Mouse (Mus musculus): Measurements from ENCODE around the gene Gprc5d. TPM values are rescaled to one million over a fixed set of nuclear protein-coding genes. Genes with fewer than 3 reads are reported as not detected.

Gprc5d gene
- total and polyA plus RNA-seq, 2 experiments from 2014 or later: not detected

DNA sequence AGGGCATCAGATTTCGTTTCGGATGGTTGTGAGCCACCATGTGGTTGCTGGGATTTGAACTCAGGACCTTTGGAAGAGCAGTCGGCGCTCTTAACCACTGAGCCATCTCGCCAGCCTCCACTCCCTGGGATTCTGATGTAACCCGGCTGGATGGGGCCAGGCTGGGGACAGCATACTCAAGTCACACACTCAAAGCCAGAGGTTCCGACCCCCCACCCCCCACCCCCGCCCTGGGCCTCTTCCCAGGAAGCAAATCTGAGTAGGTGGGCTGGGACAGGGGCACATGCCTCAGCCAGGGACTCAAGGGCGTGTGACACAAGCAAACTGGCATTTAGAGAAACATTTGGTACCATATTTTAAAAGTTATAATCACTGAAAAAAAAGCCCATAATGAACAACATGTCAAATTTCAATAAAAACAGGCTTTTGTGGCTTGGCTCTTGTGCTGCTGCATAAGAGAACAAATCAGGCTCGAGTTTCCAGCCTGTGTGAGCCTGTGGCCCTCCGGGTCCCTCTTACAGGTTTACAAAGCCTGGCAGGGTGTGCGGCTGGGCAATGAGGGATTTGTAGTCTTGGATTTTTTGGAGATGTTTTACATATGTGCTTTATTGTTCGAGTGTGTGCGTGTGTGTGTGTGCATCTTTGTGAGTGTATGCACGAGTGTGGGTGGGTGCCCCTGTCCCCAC is 17.2 kb downstream of the Gprc5d start:
- H3K27ac ChIP-seq (ENCODE audit: low read depth): no peak overlapping the region
- no peaks in the 10 kb centered on the region for H3K36me3 ChIP-seq (replicated peaks; ENCODE audit: control insufficient read depth, insufficient read depth, low read length)
- H3K4me1 ChIP-seq (ENCODE audit: control insufficient read depth, insufficient read depth): no peaks in the 10 kb centered on the region
- H3K4me2 ChIP-seq (ENCODE audit: low read depth, low read length): no peak overlapping the region
- H3K4me3 ChIP-seq (ENCODE audit: low read depth, low read length): no peak overlapping the region
- ATAC-seq (ENCODE audit: insufficient read depth, low read depth) (no peak), DNase-seq (ENCODE audit: low spot score) (no peak)
- no peak overlapping the region for H3K9ac ChIP-seq (replicated peaks; ENCODE audit: low read depth, low read length)
- 76% methylated on average over 15 of the region's 15 CpGs for whole genome bisulfite sequencing
- no peaks in the 10 kb centered on the region for H3K27me3 ChIP-seq (ENCODE audit: control insufficient read depth, insufficient read depth, low read length)
- no peaks in the 10 kb centered on the region for H3K9me3 ChIP-seq (replicated peaks; ENCODE audit: control insufficient read depth, low read length)
- TF ChIP-seq EP300 (IDR thresholded peaks at IDR 0.05; ENCODE audit: low read depth) (no peak), CTCF (IDR thresholded peaks at IDR 0.05; ENCODE audit: low read depth) (no peak)

DNA sequence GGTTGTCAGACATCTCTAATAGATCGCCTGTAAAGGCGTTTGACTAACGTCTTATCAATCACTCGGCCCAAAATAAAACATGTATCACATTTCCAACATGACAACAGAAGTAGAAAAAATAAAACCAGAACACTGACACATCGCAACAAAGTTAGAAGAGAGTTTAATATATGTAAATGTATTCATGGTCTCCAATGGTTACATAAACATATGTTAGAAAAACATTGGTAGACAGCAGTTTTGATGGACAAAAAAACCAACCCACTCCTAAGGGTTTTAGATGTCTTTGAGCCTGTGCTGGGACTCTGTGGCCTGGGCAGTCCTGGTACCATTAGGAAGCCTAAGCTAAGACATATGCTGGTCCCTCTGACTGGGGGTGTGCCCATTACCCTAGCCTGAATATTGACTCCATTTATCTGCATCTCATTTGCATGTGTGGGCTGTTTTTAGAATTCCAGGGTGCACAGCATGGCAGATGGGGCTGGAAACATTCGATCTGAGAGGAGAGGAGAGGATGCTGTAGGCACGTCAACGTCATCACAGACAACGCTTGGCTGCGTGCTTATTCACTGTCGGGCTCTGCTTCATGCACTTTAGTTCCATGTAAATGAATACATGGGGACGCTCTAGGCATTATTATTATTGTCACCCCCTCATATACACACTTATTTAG is 25.1 kb downstream of the Gprc5d start:
- TF ChIP-seq CTCF (IDR thresholded peaks at IDR 0.05; ENCODE audit: low read depth) (no peak), EP300 (IDR thresholded peaks at IDR 0.05; ENCODE audit: low read depth) (no peak)
- no peak overlapping the region for H3K4me2 ChIP-seq (ENCODE audit: low read depth, low read length)
- H3K27me3 ChIP-seq (ENCODE audit: control insufficient read depth, insufficient read depth, low read length): no peaks in the 10 kb centered on the region
- WGBS: 80% methylated on average over 12 of the region's 12 CpGs
- no peak overlapping the region for H3K9ac ChIP-seq (replicated peaks; ENCODE audit: low read depth, low read length)
- H3K9me3 ChIP-seq (replicated peaks; ENCODE audit: control insufficient read depth, low read length): no peaks in the 10 kb centered on the region
- H3K4me3 ChIP-seq (ENCODE audit: low read depth, low read length): no peak overlapping the region
- H3K27ac ChIP-seq (ENCODE audit: low read depth): no peak overlapping the region
- no peaks in the 10 kb centered on the region for H3K36me3 ChIP-seq (replicated peaks; ENCODE audit: control insufficient read depth, insufficient read depth, low read length)
- ATAC-seq (ENCODE audit: insufficient read depth, low read depth) (no peak), DNase-seq (ENCODE audit: low spot score) (no peak)
- no peaks in the 10 kb centered on the region for H3K4me1 ChIP-seq (ENCODE audit: control insufficient read depth, insufficient read depth)

DNA sequence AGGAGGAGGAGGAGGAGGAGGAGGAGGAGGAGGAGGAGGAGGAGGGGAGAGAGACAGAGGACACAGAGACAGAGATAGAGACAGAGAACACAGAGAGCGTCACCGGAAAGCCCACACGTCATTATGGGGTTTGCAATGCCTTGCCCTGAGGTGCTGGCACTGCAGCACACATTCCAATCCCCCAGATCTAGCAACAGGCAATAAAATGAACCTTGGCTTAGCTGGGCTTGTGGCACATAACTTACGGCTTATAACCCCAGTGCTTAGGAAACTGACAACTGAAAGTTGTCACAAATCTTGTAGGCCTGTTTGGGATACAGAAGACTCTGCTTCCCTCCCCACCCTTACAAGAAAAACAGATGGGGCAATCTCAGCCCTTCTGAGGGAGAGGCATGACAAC is 27.4 kb downstream of the Gprc5d start:
- TF ChIP-seq CTCF (IDR thresholded peaks at IDR 0.05; ENCODE audit: low read depth): no peak
- TF ChIP-seq EP300 (IDR thresholded peaks at IDR 0.05; ENCODE audit: low read depth): no peak
- no peak for ATAC-seq (ENCODE audit: insufficient read depth, low read depth)

DNA sequence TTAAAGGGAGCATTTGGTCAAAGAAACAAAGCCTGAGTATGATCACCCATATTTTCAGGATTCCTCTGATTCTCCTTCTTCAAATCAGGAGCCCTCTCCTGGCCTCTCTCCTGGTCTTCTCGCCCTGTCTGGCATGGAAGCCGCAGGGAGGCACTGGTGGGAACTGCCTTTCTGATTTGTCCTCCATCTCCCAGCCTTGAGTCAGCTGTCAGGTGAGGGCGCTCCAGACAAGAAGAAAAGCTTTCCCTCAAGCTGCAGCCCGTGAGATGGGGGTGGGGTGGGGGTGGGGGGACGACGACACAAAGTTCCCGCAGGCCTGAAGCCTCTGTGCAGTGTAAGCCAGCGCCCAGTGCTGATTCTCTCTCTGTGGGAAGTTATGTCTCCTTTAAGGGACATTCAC is 28.3 kb downstream of the Gprc5d start:
- H3K4me3 ChIP-seq (ENCODE audit: low read depth, low read length): no peak overlapping the region
- DNase-seq (ENCODE audit: low spot score) (no peak), ATAC-seq (ENCODE audit: insufficient read depth, low read depth) (no peak)
- H3K9ac ChIP-seq (replicated peaks; ENCODE audit: low read depth, low read length): no peak overlapping the region
- H3K9me3 ChIP-seq (replicated peaks; ENCODE audit: control insufficient read depth, low read length): no peaks in the 10 kb centered on the region
- H3K27me3 ChIP-seq (ENCODE audit: control insufficient read depth, insufficient read depth, low read length): no peaks in the 10 kb centered on the region
- H3K36me3 ChIP-seq (replicated peaks; ENCODE audit: control insufficient read depth, insufficient read depth, low read length): no peaks in the 10 kb centered on the region
- H3K4me1 ChIP-seq (ENCODE audit: control insufficient read depth, insufficient read depth): no peaks in the 10 kb centered on the region
- no peak overlapping the region for H3K27ac ChIP-seq (ENCODE audit: low read depth)
- TF ChIP-seq EP300 (IDR thresholded peaks at IDR 0.05; ENCODE audit: low read depth): no peak
- TF ChIP-seq CTCF (IDR thresholded peaks at IDR 0.05; ENCODE audit: low read depth): 0 out of 2 replicates have a peak, but pooled peaks have one; percentile 18
- 28% methylated on average over 8 of the region's 8 CpGs for WGBS
- H3K4me2 ChIP-seq (ENCODE audit: low read depth, low read length): no peak overlapping the region

More for the DNA sequence above, 27.4 kb downstream of the Gprc5d start:
- Histone ChIP-seq H3K27me3 (ENCODE audit: control insufficient read depth, insufficient read depth, low read length) (no peaks in the 10 kb centered on the region), H3K36me3 (replicated peaks; ENCODE audit: control insufficient read depth, insufficient read depth, low read length) (no peaks in the 10 kb centered on the region), H3K4me3 (ENCODE audit: low read depth, low read length) (no peak overlapping the region), H3K9me3 (replicated peaks; ENCODE audit: control insufficient read depth, low read length) (no peaks in the 10 kb centered on the region), H3K27ac (ENCODE audit: low read depth) (no peak overlapping the region), H3K4me2 (ENCODE audit: low read depth, low read length) (no peak overlapping the region), H3K4me1 (ENCODE audit: control insufficient read depth, insufficient read depth) (no peaks in the 10 kb centered on the region), H3K9ac (replicated peaks; ENCODE audit: low read depth, low read length) (no peak overlapping the region)
- DNase-seq (ENCODE audit: low spot score): no peak
- WGBS: 77% methylated on average over 4 of the region's 4 CpGs

DNA sequence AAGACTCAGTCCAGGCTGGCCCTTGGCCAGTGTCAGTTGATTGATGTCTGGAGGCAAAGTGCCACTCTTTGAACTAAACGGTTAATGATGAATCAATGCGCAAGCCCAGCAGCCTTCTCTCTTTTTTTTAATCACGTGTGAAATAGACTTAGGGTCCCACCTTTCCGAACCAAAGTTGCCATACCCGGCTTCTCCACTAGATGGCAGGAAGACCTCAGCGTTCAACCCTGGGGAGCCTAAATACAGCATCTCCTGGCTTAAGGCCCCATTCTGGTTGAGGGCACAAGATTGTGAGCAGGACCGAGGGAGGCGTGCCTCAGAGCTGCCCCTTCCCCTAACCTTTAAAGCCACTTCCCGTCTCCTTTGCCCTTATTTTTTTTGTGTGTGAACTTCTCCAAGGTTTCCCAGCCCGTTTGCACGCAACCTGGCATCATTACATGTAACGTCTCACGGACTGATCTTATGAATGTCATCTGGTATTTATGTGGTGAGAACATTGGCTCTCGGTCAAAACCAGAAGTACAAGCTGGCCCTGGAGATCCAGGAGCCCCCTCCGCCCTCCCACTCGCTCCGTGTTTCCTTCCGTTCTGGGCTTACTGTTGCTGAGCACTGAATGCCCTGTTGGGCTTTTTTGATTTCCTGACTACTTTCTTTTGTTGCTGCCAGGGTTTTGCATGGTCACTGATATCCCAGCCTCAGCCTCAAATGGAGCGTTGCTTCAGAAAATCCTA is 30.2 kb downstream of the Gprc5d start:
- Histone ChIP-seq H3K4me1 (ENCODE audit: control insufficient read depth, insufficient read depth) (no peaks in the 10 kb centered on the region), H3K27ac (ENCODE audit: low read depth) (no peak overlapping the region), H3K4me2 (ENCODE audit: low read depth, low read length) (peak overlapping the region; percentile 52), H3K36me3 (replicated peaks; ENCODE audit: control insufficient read depth, insufficient read depth, low read length) (no peaks in the 10 kb centered on the region), H3K4me3 (ENCODE audit: low read depth, low read length) (peak overlapping the region; percentile 24; the same call in 1 of the 2 replicates), H3K9ac (replicated peaks; ENCODE audit: low read depth, low read length) (no peak overlapping the region), H3K9me3 (replicated peaks; ENCODE audit: control insufficient read depth, low read length) (no peaks in the 10 kb centered on the region), H3K27me3 (ENCODE audit: control insufficient read depth, insufficient read depth, low read length) (no peaks in the 10 kb centered on the region)
- DNase-seq (ENCODE audit: low spot score): peak; percentile 73
- 21% methylated on average over 19 of the region's 19 CpGs for WGBS
- ATAC-seq (ENCODE audit: insufficient read depth, low read depth): peak; percentile 75
- no peak for TF ChIP-seq EP300 (IDR thresholded peaks at IDR 0.05; ENCODE audit: low read depth)
- peak; percentile 90 for TF ChIP-seq CTCF (IDR thresholded peaks at IDR 0.05; ENCODE audit: low read depth)
